Mouse (Mus musculus): ENCODE data around the gene Mta3.
A peak's percentile ranks its signal among the peaks of the same experiment; 100 is the strongest.
"Not testable (repeated sequence)": the region's sequence is repeated elsewhere in the genome, so short reads cannot be mapped to it uniquely, and the experiment has no call there.

Mta3 gene

DNA sequence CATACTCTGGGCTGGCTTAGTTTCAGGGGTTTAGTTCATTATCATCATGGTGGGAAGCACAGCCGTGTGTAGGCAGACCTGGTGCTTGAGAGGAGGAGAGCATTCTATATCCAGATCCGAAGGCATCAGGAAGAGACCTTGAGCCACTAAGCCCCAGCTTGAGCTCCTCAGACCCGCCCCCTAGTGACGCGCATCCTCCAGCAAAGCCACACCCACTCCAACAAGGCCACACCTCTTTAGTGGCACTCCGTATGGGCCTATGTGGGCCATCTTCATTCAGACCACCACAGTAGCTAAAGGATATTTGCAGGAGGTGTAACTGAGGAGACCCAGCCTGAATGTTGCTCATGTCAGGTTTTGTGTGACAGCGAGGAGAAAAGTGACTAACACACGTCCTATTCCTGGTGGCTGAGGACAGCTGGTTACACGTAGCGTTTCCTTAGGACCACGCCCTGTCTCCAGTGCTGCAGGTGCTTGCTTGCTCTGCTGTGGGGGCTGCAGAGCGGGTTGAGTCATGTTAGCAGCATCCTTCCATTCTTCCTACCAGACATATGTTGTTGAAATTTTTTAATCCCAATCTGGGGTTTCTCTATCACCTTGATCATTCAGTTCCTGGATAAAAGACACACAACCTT lies 148.4 kb downstream of the Mta3 start:
- no peak for DNase-seq

- DNase-seq: no peak
These were observed 152.4 kb downstream of the Mta3 start for GRCm38 (mm10) chr17:83858413-83858812.

- DNase-seq: no peak
These were observed 153.7 kb downstream of the Mta3 start for GRCm38 (mm10) chr17:83859639-83860038.

DNA sequence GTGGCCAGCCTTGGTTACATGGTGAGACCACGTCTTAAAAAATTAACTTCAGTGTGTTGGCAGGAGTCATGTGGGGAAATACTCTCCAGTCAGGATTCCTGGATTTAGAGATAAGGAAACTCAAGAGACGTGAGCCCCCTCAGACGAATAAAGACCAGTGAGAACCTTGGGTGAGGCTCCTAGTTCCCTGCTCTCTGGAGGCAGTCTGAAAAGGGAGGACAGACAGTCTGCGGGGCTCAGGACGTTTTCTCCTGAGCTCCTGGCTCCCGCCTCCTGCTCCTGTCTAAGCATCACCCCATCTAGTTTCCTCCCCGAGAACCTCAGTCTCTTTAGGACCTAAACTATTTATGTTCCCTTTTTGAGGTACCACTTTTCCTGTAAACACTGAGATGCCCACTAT lies 154.3 kb downstream of the Mta3 start:
- no peak for DNase-seq

GRCm38 (mm10) chr17:83860968-83861367 lies 155.0 kb downstream of the Mta3 start:
- not testable (repeated sequence) for DNase-seq

DNA sequence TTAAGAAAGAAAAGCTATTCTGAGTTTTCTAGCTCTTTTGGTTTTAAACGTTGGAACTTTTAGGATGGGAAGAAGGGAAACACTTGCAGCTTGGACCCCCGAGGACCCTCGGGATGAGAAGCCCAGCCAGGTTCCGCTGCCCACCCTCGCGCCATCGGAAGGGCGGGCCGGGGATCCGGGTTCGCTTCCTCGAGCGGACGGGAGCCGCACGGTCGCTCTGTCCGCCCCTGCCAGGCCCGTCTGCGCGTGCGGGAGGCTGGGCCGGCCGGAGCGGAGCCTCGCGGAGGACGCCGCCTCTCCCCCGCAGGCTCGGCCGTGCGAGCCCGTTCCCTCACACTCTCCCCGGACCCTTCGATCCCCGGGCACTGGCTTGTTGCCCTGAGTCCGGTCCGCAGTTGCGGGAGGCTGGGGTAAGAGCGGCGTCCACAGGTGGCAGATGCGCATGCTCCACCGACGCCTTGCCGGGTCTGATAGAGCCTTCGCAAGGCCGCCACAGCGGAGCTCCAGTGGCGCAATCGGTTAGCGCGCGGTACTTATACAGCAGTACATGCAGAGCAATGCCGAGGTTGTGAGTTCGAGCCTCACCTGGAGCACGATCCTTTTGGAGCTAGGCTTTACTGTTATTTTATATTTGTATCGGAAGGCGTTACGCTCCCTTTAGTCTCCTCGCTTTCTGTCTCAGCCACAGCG lies 155.6 kb downstream of the Mta3 start:
- DNase-seq: peak; percentile 92 to 96

DNA sequence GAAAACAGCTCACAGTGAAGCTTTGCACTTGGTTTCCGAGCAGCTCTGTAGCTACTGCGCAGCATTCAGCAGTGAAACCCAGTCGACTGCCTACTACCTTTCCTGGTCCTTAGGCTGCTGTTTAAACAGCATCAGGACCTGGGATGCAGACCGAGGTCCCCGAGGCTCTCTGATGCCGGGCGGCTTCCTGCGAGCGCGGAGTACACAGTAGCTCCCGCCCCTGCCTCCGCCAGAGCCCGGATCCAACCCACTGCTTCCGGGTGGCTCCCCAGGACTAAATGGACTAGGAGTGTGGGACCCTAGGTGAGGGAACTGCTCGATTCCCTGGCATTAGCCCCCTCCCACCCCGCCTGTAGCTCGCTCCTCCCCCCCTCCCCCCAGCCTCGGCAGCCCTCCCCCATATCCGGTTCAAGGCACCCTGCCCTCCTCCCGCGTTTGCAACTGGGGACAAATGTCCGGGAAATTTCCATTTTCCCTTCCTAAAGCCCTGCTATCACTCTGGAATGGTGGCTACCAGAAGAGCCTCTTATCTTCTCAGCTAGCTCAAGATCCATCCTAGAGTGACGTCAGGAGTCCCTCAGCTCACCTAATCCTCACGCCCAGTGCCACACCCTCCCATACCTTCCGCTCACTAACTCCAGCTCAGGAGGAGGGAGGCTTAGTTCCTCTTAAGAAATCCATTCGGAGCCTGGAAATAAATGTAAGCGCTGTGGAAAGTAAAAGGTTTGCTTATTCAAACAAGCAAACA lies 156.3 kb downstream of the Mta3 start:
- peak; percentile 57 to 68 for DNase-seq

- no peak for DNase-seq
These were observed 159.4 kb downstream of the Mta3 start for GRCm38 (mm10) chr17:83865366-83865765.

DNA sequence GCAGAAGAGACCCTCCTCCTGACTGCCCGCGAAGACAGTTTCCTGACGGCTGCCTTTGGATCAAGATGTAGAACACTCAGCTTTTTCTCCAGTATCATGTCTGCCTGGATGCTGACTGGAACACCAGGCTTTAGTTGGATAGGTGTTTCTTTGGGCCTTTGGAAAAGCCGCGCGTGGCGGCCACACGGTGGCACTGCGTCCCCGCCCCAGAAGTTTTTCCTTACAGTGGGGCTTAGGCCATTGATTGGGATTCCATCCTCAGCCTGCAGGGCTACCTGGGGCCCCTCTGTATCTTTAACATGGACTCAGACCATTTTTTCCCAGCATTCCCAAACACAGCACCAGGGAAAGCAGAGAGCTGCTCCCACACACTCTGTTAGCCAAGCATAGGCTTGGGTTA lies 160.6 kb downstream of the Mta3 start:
- DNase-seq: no peak

DNA sequence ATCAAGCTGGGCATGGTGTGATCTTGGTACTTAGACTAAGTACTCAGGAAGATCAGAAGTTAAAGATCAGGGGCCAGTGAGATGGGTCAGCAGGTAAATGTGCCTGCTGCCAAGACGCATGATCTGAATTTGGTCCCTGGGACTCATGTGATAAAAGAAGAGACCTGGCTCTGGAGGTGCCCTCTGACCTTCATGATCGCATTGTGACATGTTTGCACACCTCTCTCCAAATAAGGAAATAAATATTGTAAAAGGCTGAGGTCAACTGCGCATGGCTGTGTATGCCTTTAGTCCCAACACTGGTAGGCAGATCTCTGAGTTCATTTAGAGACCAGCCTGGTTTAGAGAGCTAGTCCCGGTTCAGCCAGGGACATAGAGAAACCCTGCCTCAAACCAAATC lies 164.4 kb downstream of the Mta3 start:
- DNase-seq: no peak

All from spleen, adult 18-20 months (tissue).